Mouse (Mus musculus): Measurements from ENCODE around the gene Cacna2d3.
A peak's percentile ranks its signal among the peaks of the same experiment; 100 is the strongest.

Cacna2d3 gene

GRCm38 (mm10) chr14:29163998-29164652 is 557.5 kb downstream of the Cacna2d3 start:
- DNase-seq (ENCODE audit: low spot score in 2 of 2) = no peak

- no peak for DNase-seq (ENCODE audit: low spot score in 2 of 2)
Measured at GRCm38 (mm10) chr14:29159803-29160202, 561.9 kb downstream of the Cacna2d3 start.

GRCm38 (mm10) chr14:29157096-29157495 is 564.6 kb downstream of the Cacna2d3 start:
- no peak for DNase-seq (ENCODE audit: low spot score in 2 of 2)

- DNase-seq (ENCODE audit: low spot score in 2 of 2) = no peak
Measured at GRCm38 (mm10) chr14:29144184-29144583, 577.5 kb downstream of the Cacna2d3 start.

- no peak for DNase-seq (ENCODE audit: low spot score in 2 of 2)
Measured at GRCm38 (mm10) chr14:29137614-29138013, 584.0 kb downstream of the Cacna2d3 start.

GRCm38 (mm10) chr14:29137006-29137579 is 584.6 kb downstream of the Cacna2d3 start:
- DNase-seq (ENCODE audit: low spot score in 2 of 2) = no peak

GRCm38 (mm10) chr14:29134901-29135300 is 586.8 kb downstream of the Cacna2d3 start:
- DNase-seq (ENCODE audit: low spot score in 2 of 2) = no peak

- DNase-seq (ENCODE audit: low spot score in 2 of 2) = no peak
Measured at GRCm38 (mm10) chr14:29130511-29130910, 591.2 kb downstream of the Cacna2d3 start.

GRCm38 (mm10) chr14:29123886-29124285 is 597.8 kb downstream of the Cacna2d3 start:
- no peak for DNase-seq (ENCODE audit: low spot score in 2 of 2)

- DNase-seq (ENCODE audit: low spot score in 2 of 2) = no peak
Measured at GRCm38 (mm10) chr14:29122749-29123148, 598.9 kb downstream of the Cacna2d3 start.

GRCm38 (mm10) chr14:29113852-29114450 is 607.7 kb downstream of the Cacna2d3 start:
- DNase-seq (ENCODE audit: low spot score in 2 of 2) = no peak

GRCm38 (mm10) chr14:29111666-29112065 is 610.0 kb downstream of the Cacna2d3 start:
- no peak for DNase-seq (ENCODE audit: low spot score in 2 of 2)

- no peak for DNase-seq (ENCODE audit: low spot score in 2 of 2)
Measured at GRCm38 (mm10) chr14:29110351-29111091, 611.1 kb downstream of the Cacna2d3 start.

- DNase-seq (ENCODE audit: low spot score in 2 of 2) = no peak
Measured at GRCm38 (mm10) chr14:29107464-29107863, 614.2 kb downstream of the Cacna2d3 start.

GRCm38 (mm10) chr14:29097776-29098175 is 623.9 kb downstream of the Cacna2d3 start:
- no peak for DNase-seq (ENCODE audit: low spot score in 2 of 2)

- DNase-seq (ENCODE audit: low spot score in 2 of 2) = no peak
Measured at GRCm38 (mm10) chr14:29095431-29095830, 626.2 kb downstream of the Cacna2d3 start.

GRCm38 (mm10) chr14:29090074-29090473 is 631.6 kb downstream of the Cacna2d3 start:
- peak; percentile 33 to 55 for DNase-seq (ENCODE audit: low spot score in 2 of 2)

GRCm38 (mm10) chr14:29086528-29086927 is 635.1 kb downstream of the Cacna2d3 start:
- DNase-seq (ENCODE audit: low spot score in 2 of 2) = no peak

- DNase-seq (ENCODE audit: low spot score in 2 of 2) = no peak
Measured at GRCm38 (mm10) chr14:29085493-29086159, 636.0 kb downstream of the Cacna2d3 start.

GRCm38 (mm10) chr14:29082171-29082570 is 639.5 kb downstream of the Cacna2d3 start:
- DNase-seq (ENCODE audit: low spot score in 2 of 2) = no peak

- no peak for DNase-seq (ENCODE audit: low spot score in 2 of 2)
Measured at GRCm38 (mm10) chr14:29080630-29081029, 641.0 kb downstream of the Cacna2d3 start.

GRCm38 (mm10) chr14:29080228-29080627 is 641.4 kb downstream of the Cacna2d3 start:
- no peak for DNase-seq (ENCODE audit: low spot score in 2 of 2)
